ENCODE assay signal across 18 mouse cellular contexts in genomic region chr8:59703947-59704346, GRCm38 (mm10).
"Had no signal": no experiment of that assay in that cellular context is flagged by ENCODE, and none has a peak within 500 bp of the region (broad histone marks: within the 10 kb centered on the region; RNA-seq: fewer than 3 reads in every experiment).

No protein-coding gene starts in this region.

- DNase-seq: kidney, adult 9 months; kidney, postnatal 14 days; kidney, postnatal 4 days; liver; lung, adult 18-20 months; lung, postnatal 10 days; lung, postnatal 36 days; thymus, adult 18-20 months; thymus, postnatal 36 days had no signal

- H3K4me3 ChIP-seq: limb, embryonic 10.5 days; limb, embryonic 13.5 days; liver, embryonic 12.5 days; liver, embryonic 15.5 days; lung, embryonic 15.5 days; megakaryocyte, embryonic 14.5 days; midbrain, embryonic 12.5 days; neural tube, embryonic 12.5 days; neural tube, embryonic 15.5 days had no signal

- H3K4me2 ChIP-seq: limb, embryonic 13.5 days; liver, embryonic 12.5 days; liver, embryonic 15.5 days; lung, embryonic 15.5 days; midbrain, embryonic 12.5 days; neural tube, embryonic 12.5 days; neural tube, embryonic 15.5 days had no signal

- H3K4me1 ChIP-seq: limb, embryonic 10.5 days; limb, embryonic 13.5 days; liver, embryonic 12.5 days; liver, embryonic 15.5 days; lung, embryonic 15.5 days; megakaryocyte, embryonic 14.5 days; midbrain, embryonic 12.5 days; neural tube, embryonic 12.5 days; neural tube, embryonic 15.5 days had no signal

- H3K9me3 ChIP-seq: limb, embryonic 10.5 days; limb, embryonic 13.5 days; liver, embryonic 12.5 days; liver, embryonic 15.5 days; lung, embryonic 15.5 days; megakaryocyte, embryonic 14.5 days; midbrain, embryonic 12.5 days; neural tube, embryonic 12.5 days; neural tube, embryonic 15.5 days had no signal

- H3K27me3 ChIP-seq: limb, embryonic 13.5 days; liver, embryonic 12.5 days; liver, embryonic 15.5 days; lung, embryonic 15.5 days; megakaryocyte, embryonic 14.5 days; midbrain, embryonic 12.5 days; neural tube, embryonic 12.5 days; neural tube, embryonic 15.5 days had no signal

- ATAC-seq: liver, embryonic 12.5 days had no signal

- H3K36me3 ChIP-seq: limb, embryonic 10.5 days; limb, embryonic 13.5 days; liver, embryonic 12.5 days; liver, embryonic 15.5 days; lung, embryonic 15.5 days; midbrain, embryonic 12.5 days; neural tube, embryonic 12.5 days; neural tube, embryonic 15.5 days had no signal

- H3K27ac ChIP-seq: limb, embryonic 10.5 days; limb, embryonic 13.5 days; liver, embryonic 12.5 days; liver, embryonic 15.5 days; lung, embryonic 15.5 days; midbrain, embryonic 12.5 days; neural tube, embryonic 12.5 days; neural tube, embryonic 15.5 days had no signal

- H3K9ac ChIP-seq: limb, embryonic 13.5 days; liver, embryonic 12.5 days; liver, embryonic 15.5 days; lung, embryonic 15.5 days; midbrain, embryonic 12.5 days; neural tube, embryonic 12.5 days; neural tube, embryonic 15.5 days had no signal
